Mouse (Mus musculus): Measurements from ENCODE around the gene Tor2a.

The Tor2a gene

DNA sequence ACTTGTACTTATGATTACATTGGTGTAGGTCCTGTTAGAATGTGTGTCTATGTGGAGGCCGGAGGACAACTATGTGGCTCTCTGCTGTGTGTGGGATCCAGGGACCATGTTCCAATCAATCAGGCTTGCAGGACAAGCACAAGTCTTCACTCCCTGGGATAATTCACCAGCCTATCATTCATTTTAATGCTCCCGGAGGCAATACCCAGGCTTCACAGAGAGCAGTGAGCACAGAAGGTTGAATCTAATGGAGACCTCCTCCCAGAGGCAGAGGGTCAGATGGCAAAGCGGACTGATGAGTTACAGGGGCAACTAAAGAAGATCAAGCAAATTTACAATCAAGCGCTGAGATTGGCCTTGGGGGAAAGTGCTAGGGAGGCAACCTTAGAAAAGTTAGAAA is 27.5 kb upstream of the Tor2a start:
- no peak for DNase-seq (ENCODE audit: low spot score)

DNA sequence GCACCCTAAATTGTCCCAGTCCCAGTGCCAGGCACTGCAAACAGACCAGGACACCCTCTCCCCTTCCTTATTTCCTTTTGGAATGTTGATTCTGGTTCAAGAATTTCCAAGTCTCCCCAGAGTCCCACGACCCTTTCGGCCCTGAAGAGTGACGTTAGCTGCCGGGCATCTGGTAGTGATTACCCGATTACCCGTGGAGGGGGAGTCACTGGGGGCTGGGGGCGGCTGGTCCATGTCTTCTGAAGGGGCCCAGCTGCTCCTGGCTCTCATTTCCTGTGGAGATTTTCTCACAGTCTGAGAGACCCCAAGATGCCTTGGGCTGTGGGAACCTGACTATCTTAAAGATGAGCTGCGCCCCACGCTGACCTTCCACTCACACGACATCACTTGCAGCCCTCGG is 26.2 kb upstream of the Tor2a start:
- no peak for DNase-seq (ENCODE audit: low spot score)

DNA sequence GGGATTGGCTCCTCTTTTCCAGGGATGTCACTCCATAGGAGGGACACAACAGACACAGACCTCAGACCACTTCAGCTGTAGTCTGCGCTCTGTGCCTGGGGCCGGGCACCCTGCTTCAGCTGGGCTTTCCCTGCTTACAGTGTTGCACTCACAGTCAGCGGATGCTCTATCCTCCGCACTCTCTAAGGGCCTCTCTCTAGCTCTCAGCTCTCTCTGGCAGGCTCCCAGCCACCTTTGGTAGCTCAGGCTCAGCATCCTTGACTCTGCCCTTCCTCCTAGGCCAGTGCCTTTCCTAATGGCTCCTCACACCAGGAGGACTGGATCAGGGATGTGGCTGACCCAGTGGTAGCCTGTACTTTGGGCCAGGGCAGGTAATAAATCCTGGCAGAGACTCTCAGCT is 25.1 kb upstream of the Tor2a start:
- DNase-seq (ENCODE audit: low spot score) = no peak

- DNase-seq (ENCODE audit: low spot score) = no peak
Observed at GRCm38 (mm10) chr2:32732695-32733094, 24.3 kb upstream of the Tor2a start.

GRCm38 (mm10) chr2:32734480-32734879 is 22.6 kb upstream of the Tor2a start:
- DNase-seq (ENCODE audit: low spot score) = no peak

DNA sequence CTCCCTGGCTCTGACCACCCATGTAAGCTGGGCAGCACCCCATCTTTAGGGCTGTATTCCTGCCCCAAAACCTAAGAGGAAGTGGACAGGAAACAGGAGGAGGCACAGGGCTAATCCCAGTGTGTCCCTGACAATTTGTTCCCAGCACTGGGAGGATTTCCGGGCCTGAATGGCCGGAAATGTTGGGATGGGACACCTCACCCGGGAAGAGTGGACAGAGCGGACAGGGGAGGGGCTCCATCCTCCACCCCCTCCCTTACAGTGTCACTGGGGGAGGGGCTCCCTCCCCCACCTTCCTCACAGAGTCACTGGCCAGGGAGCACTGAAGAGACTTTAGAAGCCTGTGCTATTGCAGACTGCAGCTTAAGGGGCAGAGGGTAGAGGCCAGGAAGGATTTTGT is 22.1 kb upstream of the Tor2a start:
- no peak for DNase-seq (ENCODE audit: low spot score)

- DNase-seq (ENCODE audit: low spot score) = no peak
Observed at GRCm38 (mm10) chr2:32736306-32736829, 20.7 kb upstream of the Tor2a start.

GRCm38 (mm10) chr2:32737008-32737407 is 20.0 kb upstream of the Tor2a start:
- no peak for DNase-seq (ENCODE audit: low spot score)

- DNase-seq (ENCODE audit: low spot score) = no peak
Observed at GRCm38 (mm10) chr2:32739311-32739710, 17.7 kb upstream of the Tor2a start.

DNA sequence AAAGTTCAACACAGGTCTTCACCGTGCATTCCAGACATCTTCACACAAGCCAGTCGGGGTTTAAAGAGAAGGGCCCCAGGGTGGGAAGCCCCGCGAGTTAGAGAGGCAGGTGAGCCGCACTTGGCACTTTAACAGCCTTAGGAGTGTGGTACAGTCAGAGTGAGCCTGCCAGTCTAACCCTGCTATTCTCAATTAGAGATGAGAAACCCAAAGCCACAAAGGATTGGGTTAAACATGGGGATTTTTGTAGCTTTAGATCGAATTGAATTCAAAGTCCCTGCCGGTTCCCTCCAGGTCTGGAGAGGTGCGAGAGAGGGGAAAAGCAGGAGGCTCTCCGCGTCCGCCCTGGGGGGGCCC is 16.1 kb upstream of the Tor2a start, which contains the start of gene 6330409D20Rik:
Gene 6330409D20Rik (minus strand): TSS at position 101 of the 357 bp plus-strand sequence.
- no peak for DNase-seq (ENCODE audit: low spot score)

- DNase-seq (ENCODE audit: low spot score) = no peak
Observed at GRCm38 (mm10) chr2:32741273-32742172, 15.5 kb upstream of the Tor2a start.

DNA sequence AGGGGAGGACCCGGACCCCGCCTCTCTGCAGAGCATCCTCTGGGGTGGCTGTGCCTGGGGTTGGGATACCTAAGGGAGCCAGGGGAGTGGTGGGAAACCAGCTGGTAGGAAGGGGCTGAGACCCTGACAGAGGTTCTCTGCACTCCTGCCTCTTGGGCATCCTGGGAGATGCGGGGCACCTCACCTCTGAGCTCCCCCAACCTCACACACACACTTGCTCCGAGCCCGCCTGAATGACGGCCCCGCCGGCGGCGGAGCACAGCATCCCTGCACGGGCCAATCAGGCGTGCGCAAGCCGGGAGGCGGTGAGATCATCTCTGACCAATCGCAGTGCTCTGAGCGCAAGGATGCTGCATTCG is 14.9 kb upstream of the Tor2a start:
- no peak for DNase-seq (ENCODE audit: low spot score)

DNA sequence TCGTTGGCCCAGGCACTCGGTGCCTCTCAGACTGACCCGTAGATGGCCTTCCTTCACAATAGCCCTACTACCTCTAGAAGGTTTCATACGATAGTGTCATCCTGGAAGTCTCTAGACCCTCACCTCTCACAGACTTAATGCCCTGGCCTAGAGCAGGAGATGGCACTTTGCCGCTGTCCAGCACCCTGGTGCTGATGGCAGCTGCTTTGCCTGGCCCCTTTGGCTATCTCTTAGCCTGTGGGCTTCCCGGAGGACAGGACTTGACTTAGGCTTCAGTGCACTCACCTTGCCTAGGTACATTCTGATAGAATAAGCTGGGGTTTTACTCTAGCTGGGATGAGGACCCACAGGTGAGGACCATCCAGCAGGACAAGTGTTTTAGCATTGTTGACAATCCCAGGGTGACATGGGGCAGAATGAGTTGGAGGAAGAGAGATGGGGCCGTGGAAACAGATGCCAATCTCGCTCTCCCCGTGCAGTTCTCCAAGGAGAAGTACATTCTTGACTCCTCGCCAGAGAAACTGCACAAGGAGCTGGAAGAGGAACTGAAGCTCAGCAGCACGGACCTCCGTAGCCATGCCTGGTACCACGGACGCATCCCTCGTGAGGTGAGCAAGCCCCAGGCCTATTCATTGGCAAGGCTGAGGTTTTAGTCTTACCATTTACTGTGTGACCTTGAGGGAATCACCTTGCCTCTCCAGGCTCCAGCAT is 12.6 kb upstream of the Tor2a start:
- no peak for DNase-seq (ENCODE audit: low spot score)

DNA sequence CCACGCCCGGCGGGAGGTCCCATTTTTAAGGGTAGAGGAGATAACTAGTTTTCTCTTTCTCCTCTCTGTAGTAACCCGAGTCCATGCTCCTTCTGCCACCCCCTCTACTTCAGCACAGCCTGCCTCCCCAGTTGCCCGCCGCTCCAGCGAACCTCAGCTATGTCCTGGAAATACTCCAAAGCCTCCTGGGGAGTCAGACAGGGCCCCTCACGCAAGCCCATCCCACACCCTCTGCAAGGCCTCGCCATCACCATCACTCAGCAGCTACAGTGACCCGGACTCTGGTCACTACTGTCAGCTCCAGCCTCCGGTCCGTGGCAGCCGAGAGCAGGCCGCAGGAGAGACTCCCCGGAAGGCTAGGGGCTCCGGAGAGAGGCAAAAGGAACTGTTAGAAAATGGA is 8.0 kb upstream of the Tor2a start:
- no peak for DNase-seq (ENCODE audit: low spot score)

- DNase-seq (ENCODE audit: low spot score) = no peak
Observed at GRCm38 (mm10) chr2:32750199-32750598, 6.8 kb upstream of the Tor2a start.

GRCm38 (mm10) chr2:32750887-32751664 is 6.0 kb upstream of the Tor2a start:
- no peak for DNase-seq (ENCODE audit: low spot score)

DNA sequence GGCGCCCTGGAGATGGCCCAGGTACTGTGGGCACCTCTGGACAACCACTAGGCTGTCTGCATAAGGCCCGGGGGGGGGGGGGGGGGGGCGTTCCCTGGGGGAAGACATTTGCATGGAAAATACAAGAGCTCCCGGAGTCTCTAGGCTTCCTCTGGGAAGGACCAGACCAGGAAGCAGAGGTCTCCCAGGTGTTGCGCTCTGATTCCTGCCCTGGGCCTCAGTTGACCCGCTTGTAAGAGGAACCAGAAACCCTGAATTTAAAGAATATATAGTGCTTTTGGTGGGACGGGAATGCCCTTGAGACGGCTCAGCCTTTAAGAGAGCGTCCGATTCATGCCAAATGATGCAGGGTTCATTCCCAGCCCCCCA is 5.4 kb upstream of the Tor2a start:
- no peak for DNase-seq (ENCODE audit: low spot score)

GRCm38 (mm10) chr2:32752181-32752580 is 4.9 kb upstream of the Tor2a start:
- no peak for DNase-seq (ENCODE audit: low spot score)

DNA sequence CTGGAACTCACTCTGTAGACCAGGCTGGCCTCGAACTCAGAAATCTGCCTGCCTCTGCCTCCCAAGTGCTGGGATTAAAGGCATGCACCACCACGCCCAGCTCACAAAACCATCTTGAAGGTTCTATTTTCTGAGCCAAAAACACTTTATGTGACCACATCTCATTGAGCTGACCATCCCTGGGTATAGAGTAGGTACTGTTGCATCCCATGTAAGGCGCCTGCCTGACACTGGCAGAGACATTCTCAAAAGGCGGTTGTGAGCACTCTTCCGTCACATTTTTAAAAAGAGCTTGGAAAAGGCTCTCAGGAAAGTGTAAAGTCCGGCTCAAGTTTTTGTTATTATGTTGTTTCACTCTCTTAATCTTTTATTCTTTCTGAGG is 369 bp upstream of the Tor2a start:
- DNase-seq (ENCODE audit: low spot score) = no peak

GRCm38 (mm10) chr2:32758503-32758902 is 1.5 kb downstream of the Tor2a start:
- no peak for DNase-seq (ENCODE audit: low spot score)

DNA sequence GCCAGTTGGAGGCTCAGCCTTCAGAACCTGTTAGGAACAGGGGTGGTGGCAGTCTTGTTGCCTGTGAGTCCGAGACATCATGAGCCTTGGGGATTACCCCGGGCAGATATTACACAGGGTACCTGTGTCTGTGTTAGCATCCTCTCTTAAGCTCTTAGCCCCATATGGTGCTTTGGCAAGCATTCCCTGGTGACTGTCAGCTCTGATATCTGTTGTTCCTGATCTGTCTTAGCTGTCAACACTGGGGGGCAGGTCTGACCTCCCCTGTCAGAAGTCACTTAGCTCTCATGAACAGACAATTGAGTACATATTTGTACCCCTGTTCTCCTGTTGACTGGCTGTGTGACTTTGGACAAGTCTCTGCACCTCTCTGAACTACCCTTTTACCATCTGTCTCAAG is 2.0 kb downstream of the Tor2a start:
- no peak for DNase-seq (ENCODE audit: low spot score)

DNA sequence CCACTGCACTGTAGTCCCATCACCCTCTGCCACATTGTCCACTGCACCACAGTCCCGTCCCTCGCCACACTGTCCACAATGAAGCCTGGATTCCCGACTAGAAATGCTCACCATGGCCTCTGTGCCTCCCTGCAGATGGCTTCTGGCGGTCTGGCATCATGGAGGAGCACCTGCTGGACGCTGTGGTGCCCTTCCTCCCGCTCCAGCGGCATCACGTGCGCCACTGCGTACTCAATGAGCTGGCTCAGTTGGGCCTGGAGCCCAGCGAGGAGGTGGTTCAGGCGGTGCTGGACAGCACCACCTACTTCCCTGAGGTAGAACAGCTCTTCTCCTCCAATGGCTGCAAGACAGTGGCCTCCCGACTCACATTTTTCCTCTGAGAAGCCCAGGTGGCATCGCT is 4.3 kb downstream of the Tor2a start:
- no peak for DNase-seq (ENCODE audit: low spot score)

DNA sequence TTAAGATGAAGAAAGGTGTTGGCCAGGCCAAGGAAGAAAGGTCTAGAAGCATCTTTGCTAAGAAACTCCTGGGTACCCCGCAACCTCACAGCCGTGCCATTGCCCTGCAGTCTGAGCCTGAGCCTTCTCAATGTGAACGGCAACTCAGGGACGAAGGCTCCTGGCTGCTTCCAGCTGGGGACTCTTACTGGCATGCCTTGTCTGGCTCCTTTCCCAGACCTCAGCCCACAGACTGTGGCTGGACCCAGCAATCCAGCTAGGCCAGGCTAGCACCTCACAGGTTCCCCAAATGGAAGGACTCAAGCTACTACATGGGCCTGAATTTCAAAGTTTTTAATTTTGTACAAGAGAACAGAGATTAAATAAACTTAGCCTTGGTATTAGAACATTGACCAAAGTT is 4.8 kb downstream of the Tor2a start:
- DNase-seq (ENCODE audit: low spot score) = no peak
